Mouse (Mus musculus) left cerebral cortex, adult 8-10 months (tissue): ENCODE results near the gene Mfsd7a. TPM values are rescaled to one million over a fixed set of nuclear protein-coding genes. Genes with fewer than 3 reads are reported as not detected.
"Not testable (repeated sequence)": the region's sequence is repeated elsewhere in the genome, so short reads cannot be mapped to it uniquely, and the experiment has no call there.

Experiments used
- DNase-seq, 2 experiments: peaks; one replicate each; pipeline ENCODE4 v3.0.0; 2022; ENCODE audit warnings: low spot score in 2 of 2
- total RNA-seq, 4 experiments: library from RNA; stranded (reverse); gene quantifications; 2 replicates each; pipeline ENCODE4 v1.2.4; 2022

Mfsd7a gene
- total RNA-seq, result 1 to 10 TPM in 3 of 4 experiments, under 1 TPM in 1; 0.81 to 1.4 (median 1.2) TPM

GRCm38 (mm10) chr5:108448785-108449668 is at the start of gene Mfsd7a:
Gene Mfsd7a (minus strand): TSS chr5:108448891.
- no peak for DNase-seq

GRCm38 (mm10) chr5:108486148-108486547 is 37.5 kb upstream of the Mfsd7a start:
- DNase-seq, result not testable (repeated sequence)

- DNase-seq, result no peak
Observed at GRCm38 (mm10) chr5:108485239-108485638, 36.5 kb upstream of the Mfsd7a start.

- DNase-seq, result no peak
Observed at GRCm38 (mm10) chr5:108483006-108483405, 34.3 kb upstream of the Mfsd7a start.

GRCm38 (mm10) chr5:108475977-108476376 is 27.3 kb upstream of the Mfsd7a start:
- no peak for DNase-seq

GRCm38 (mm10) chr5:108473737-108474136 is 25.0 kb upstream of the Mfsd7a start:
- DNase-seq, result no peak

- DNase-seq, result no peak
Observed at GRCm38 (mm10) chr5:108469617-108470016, 20.9 kb upstream of the Mfsd7a start.

GRCm38 (mm10) chr5:108466647-108467046 is 18.0 kb upstream of the Mfsd7a start:
- DNase-seq, result no peak

GRCm38 (mm10) chr5:108465131-108465891 is 16.6 kb upstream of the Mfsd7a start:
- DNase-seq, result no peak

- no peak for DNase-seq
Observed at GRCm38 (mm10) chr5:108462446-108462845, 13.8 kb upstream of the Mfsd7a start.

GRCm38 (mm10) chr5:108461082-108462065 is 12.7 kb upstream of the Mfsd7a start, which contains the start of gene Pcgf3:
Gene Pcgf3 (plus strand): TSS chr5:108461232.
- peak; percentile 88 to 96 for DNase-seq

GRCm38 (mm10) chr5:108460461-108460860 is 11.8 kb upstream of the Mfsd7a start:
- DNase-seq, result no peak

GRCm38 (mm10) chr5:108458706-108459105 is 10.0 kb upstream of the Mfsd7a start:
- DNase-seq, result no peak

- no peak for DNase-seq
Observed at GRCm38 (mm10) chr5:108454094-108454493, 5.4 kb upstream of the Mfsd7a start.

- no peak for DNase-seq
Observed at GRCm38 (mm10) chr5:108452422-108452821, 3.7 kb upstream of the Mfsd7a start.

- DNase-seq, result no peak
Observed at GRCm38 (mm10) chr5:108451611-108452010, 2.9 kb upstream of the Mfsd7a start.

GRCm38 (mm10) chr5:108450837-108451540 is 2.3 kb upstream of the Mfsd7a start:
- no peak for DNase-seq

GRCm38 (mm10) chr5:108447857-108448256 is 834 bp downstream of the Mfsd7a start:
- no peak for DNase-seq

GRCm38 (mm10) chr5:108446973-108447372 is 1.7 kb downstream of the Mfsd7a start:
- no peak for DNase-seq

- no peak for DNase-seq
Observed at GRCm38 (mm10) chr5:108436101-108436500, 12.6 kb downstream of the Mfsd7a start.
